Mouse (Mus musculus) heart, postnatal 0 days (tissue): ENCODE measurements around the gene Cfap299.

Experiments used
- CTCF ChIP-seq: IDR thresholded peaks from 2 replicates; pipeline ENCODE4 v1.5.1; 2016; ENCODE audit warnings: antibody characterized with exemption, control low read depth, low read depth
- EP300 ChIP-seq: IDR thresholded peaks from 2 replicates; pipeline ENCODE4 v1.6.1; 2016; ENCODE audit warnings: antibody characterized with exemption, low read depth

DNA sequence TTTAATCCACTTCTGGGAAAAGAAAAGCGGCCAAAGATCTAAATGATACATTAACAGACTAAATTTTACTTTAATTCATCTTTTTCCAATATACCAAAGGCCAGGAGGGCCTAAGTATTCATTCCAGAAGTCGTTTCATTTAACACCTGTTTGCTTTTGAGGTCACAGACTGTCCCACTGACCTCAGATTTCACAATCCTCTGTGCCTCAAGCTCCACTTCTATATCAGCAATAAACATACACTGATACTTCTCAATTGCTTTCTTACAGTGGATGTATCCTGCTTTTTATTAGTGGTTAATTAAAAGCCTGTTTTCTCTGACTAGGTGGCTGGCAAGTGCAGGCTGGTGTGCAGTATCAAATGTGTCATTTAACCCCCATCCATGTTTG is 403.9 kb downstream of the Cfap299 start:
- TF ChIP-seq CTCF, result no peak
- no peak for TF ChIP-seq EP300
